In the genomic region with DNA sequence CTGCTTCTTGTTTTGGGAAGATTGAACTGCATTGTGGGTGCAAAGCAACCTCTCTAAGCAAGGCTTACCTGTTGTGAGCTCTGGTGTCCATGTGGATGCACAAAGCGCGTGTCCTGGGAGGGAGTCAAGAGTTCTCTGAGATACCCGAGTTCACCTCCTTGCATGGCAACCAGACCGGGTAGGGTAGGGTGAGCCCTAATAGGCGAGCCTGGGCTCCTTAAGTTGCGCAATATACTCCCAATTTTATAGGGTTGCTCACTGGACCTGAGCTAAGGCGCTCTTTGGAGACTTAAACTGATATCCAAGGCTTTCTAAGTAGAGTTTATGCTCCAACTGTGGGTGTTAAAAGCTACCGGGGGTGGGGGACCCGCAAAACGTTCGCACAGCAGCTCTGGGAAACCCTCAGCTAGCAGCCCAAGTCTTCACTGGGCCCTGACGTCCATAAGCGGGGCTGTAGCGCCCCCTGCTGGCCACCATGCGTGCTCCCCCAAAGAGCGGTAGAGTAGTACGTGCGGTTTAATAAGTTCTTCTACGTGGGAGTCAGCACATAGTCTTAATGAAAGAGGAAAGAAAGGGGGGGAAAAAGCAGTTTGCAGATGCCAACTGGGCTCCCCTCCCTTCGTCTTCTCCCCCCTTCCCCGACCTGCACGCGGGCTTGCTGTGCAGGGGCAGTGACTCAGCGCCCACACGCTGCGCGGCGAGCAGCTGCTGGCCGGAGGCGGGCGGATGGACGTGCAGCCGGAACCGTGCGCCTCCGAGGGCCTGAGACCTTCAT, we compare ENCODE assay signal across 8 mouse cellular contexts. TPM values are rescaled to one million over a fixed set of nuclear protein-coding genes. Genes with fewer than 3 reads are reported as not detected.
A peak's percentile ranks its signal among the peaks of the same experiment; 100 is the strongest.
DNase-seq lines count a peak whose midpoint lies in the region; ATAC-seq lines count a peak whose summit lies in the region.

No protein-coding gene starts in this region.

- peaks cover 73% of the 10 kb centered on the region for H3K27me3 ChIP-seq in hindbrain, embryonic 12.5 days

- 2% methylated on average over 34 of the region's 36 CpGs for WGBS in hindbrain, embryonic 12.5 days

- H3K36me3 ChIP-seq in hindbrain, embryonic 12.5 days, result no peaks in the 10 kb centered on the region

- no peaks in the 10 kb centered on the region for H3K9me3 ChIP-seq in hindbrain, embryonic 12.5 days (replicated peaks)

- peak overlapping the region; percentile 36 for H3K4me3 ChIP-seq in hindbrain, embryonic 12.5 days

- peaks cover 45% of the 10 kb centered on the region for H3K4me1 ChIP-seq in hindbrain, embryonic 12.5 days

- H3K9ac ChIP-seq in hindbrain, embryonic 12.5 days, result peak overlapping the region; percentile 38

- H3K27ac ChIP-seq in hindbrain, embryonic 12.5 days, result no peak overlapping the region

- peak; percentile 90 for ATAC-seq in hindbrain, embryonic 12.5 days (ENCODE audit: low FRiP score)

- peak overlapping the region; percentile 71 for H3K4me2 ChIP-seq in hindbrain, embryonic 12.5 days (replicated peaks)

- DNase-seq in MN1 (ENCODE audit: low spot score), result peak; percentile 90
- DNase-seq in cerebellum, adult 8-10 months, result peak; percentile 87
- DNase-seq in frontal cortex, postnatal 10 days (ENCODE audit: low spot score in 2 of 2), result peak; percentile 69 to 79
- DNase-seq in layer of hippocampus, postnatal 25 days (ENCODE audit: extremely low spot score in 1 of 2, low spot score in 1 of 2), result peak; percentile 76 to 86
- DNase-seq in lung, postnatal 25 days (ENCODE audit: low spot score), result peak; percentile 85
- DNase-seq in retina, embryonic 14.5 days (ENCODE audit: low spot score), result peak; percentile 95
- peak; percentile 73 to 75 for DNase-seq in thymus, postnatal 36 days

RNA-seq across cellular contexts. Expression of gene Adm, which starts 2.6 kb away (rescaled TPM):
- 4.0 and 4.2 TPM in 2 replicates for polyA plus RNA-seq in hindbrain, embryonic 12.5 days (2016; fragmentation: Nextera tagmentation; extraction: Ambion mirVana)
- total RNA-seq in layer of hippocampus, postnatal 25 days (2021), result 1 to 10 TPM; 1.2 to 1.9 TPM

RNA-seq across cellular contexts. Expression of gene Sbf2, which starts 15.4 kb away (rescaled TPM):
- 56.0 and 61.8 TPM in 2 replicates for polyA plus RNA-seq in hindbrain, embryonic 12.5 days (2016; fragmentation: Nextera tagmentation; extraction: Ambion mirVana)
- 10 to 100 TPM; 62.9 to 76.0 TPM for total RNA-seq in layer of hippocampus, postnatal 25 days (2021)
